Mouse (Mus musculus) spleen, embryonic (tissue): Measurements from ENCODE around the gene Erfe.

Experiments used
- CTCF ChIA-PET: fragments of 350-600 bp; sonication (Branson Sonifier 250); formaldehyde crosslinking; loops from one replicate; lab custom pipeline; 2022; lab: Charles Lee

The Erfe gene

DNA sequence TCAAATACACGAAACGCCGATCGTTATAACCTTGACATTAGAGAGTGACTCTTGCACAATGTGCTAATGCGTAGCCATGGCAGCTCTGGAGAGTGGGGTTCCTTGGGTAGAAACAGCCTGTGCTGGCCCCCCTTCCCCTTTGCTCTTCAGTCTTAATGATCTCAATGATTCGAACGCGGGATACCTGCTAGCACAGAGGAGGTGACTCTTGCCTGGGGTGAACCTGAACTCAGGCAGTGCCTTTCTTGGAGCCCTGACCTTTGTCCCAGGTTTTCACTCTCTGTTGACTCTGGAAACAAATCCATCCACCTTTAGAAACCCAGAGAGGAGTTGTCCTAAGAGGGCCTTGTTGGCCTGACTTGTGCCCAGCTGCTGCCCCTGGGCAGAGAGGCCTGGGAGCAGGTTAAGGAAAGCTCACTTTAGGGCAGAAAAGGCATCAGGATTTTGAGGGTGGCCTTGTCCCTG is 54.4 kb downstream of the Erfe start:
- CTCF ChIA-PET, result no interaction called here
